In the genomic region with DNA sequence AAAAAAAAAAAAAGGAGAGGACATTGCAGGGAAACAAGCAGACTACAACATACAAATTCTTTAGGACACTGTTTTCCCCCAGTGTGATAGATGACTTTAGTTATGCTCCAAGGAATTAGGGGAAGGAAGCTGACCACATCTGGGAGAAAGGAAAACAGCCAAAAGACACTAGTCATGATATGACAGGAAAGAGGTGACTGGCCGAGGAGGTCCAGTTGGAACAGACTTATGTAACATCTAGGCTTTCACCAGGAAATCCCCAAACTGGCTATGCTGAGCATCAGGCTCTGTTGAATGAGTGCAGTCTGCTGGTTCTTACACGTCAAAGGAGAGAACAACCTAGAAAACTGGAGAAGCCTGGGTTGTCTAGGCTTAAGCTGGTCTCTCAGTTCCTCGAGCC, we compare ENCODE assay signal across 18 mouse cellular contexts.
DNase-seq lines count a peak whose midpoint lies in the region; ATAC-seq and TF ChIP-seq lines count a peak whose summit lies in the region.
"Had no signal": no experiment of that assay in that cellular context is flagged by ENCODE, and none has a peak within 500 bp of the region (broad histone marks: within the 10 kb centered on the region; RNA-seq: fewer than 3 reads in every experiment).

No protein-coding gene starts in this region.

- WGBS in heart, embryonic 11.5 days (ENCODE audit: insufficient replicate concordance): 68% methylated on average over 3 of the region's 3 CpGs
- 85% methylated on average over 3 of the region's 3 CpGs for WGBS in liver, adult 2 months
- WGBS in liver, embryonic 11.5 days: 67% methylated on average over 3 of the region's 3 CpGs
- WGBS in lung, postnatal 0 days: 50% methylated on average over 3 of the region's 3 CpGs

- no peak for TF ChIP-seq CTCF in liver, adult 2 months (IDR thresholded peaks at IDR 0.05; ENCODE audit: low read depth, low read length)
- TF ChIP-seq CTCF in lung, postnatal 0 days (IDR thresholded peaks at IDR 0.05): no peak

- TF ChIP-seq EP300 in lung, postnatal 0 days (IDR thresholded peaks at IDR 0.05): no peak

- H3K9ac ChIP-seq in heart, embryonic 11.5 days (ENCODE audit: low read depth, low read length): no peak overlapping the region
- H3K9ac ChIP-seq in liver, adult 2 months (ENCODE audit: low read depth, low read length): no peak overlapping the region
- H3K9ac ChIP-seq in liver, embryonic 11.5 days (ENCODE audit: low read depth, low read length): no peak overlapping the region
- no peak overlapping the region for H3K9ac ChIP-seq in lung, postnatal 0 days (replicated peaks; ENCODE audit: low read depth)
- H3K9ac ChIP-seq: heart, embryonic 15.5 days; limb, embryonic 15.5 days; liver, postnatal 0 days had no signal

- no peaks in the 10 kb centered on the region for H3K27me3 ChIP-seq in heart, embryonic 11.5 days (ENCODE audit: control insufficient read depth, insufficient read depth, low read length)
- H3K27me3 ChIP-seq in liver, adult 2 months (ENCODE audit: control insufficient read depth, insufficient read depth, low read length): no peaks in the 10 kb centered on the region
- no peaks in the 10 kb centered on the region for H3K27me3 ChIP-seq in liver, embryonic 11.5 days (replicated peaks; ENCODE audit: control insufficient read depth, insufficient read depth, low read length)
- H3K27me3 ChIP-seq in lung, postnatal 0 days (replicated peaks; ENCODE audit: insufficient read depth, low read length): no peaks in the 10 kb centered on the region
- H3K27me3 ChIP-seq: CH12.LX; heart, embryonic 15.5 days; limb, embryonic 15.5 days had no signal

- H3K27ac ChIP-seq in heart, embryonic 11.5 days (ENCODE audit: low read depth, low read length): no peak overlapping the region
- H3K27ac ChIP-seq in liver, adult 2 months (replicated peaks; ENCODE audit: insufficient read depth, low read depth, low read length): 0 out of 2 replicates have a peak overlapping the region, but pooled peaks have one; percentile 2
- H3K27ac ChIP-seq in liver, embryonic 11.5 days (ENCODE audit: low read depth, low read length): no peak overlapping the region
- H3K27ac ChIP-seq in lung, postnatal 0 days (ENCODE audit: low read length): no peak overlapping the region
- H3K27ac ChIP-seq: forebrain, embryonic 10.5 days; heart, embryonic 15.5 days; limb, embryonic 15.5 days had no signal

- no peak overlapping the region for H3K4me2 ChIP-seq in heart, embryonic 11.5 days
- no peak overlapping the region for H3K4me2 ChIP-seq in liver, embryonic 11.5 days
- no peak overlapping the region for H3K4me2 ChIP-seq in lung, postnatal 0 days (replicated peaks; ENCODE audit: low read depth, low read length)
- H3K4me2 ChIP-seq: heart, embryonic 15.5 days; limb, embryonic 15.5 days had no signal

- no peaks in the 10 kb centered on the region for H3K79me2 ChIP-seq in liver, adult 2 months (ENCODE audit: control insufficient read depth, insufficient read depth, low read length)

- no peak for TF ChIP-seq POLR2A in liver, adult 2 months (IDR thresholded peaks at IDR 0.05; ENCODE audit: extremely low read depth, insufficient read depth, low read length)

- H3K36me3 ChIP-seq in heart, embryonic 11.5 days (ENCODE audit: control insufficient read depth, insufficient read depth, low read length): no peaks in the 10 kb centered on the region
- H3K36me3 ChIP-seq in liver, adult 2 months (ENCODE audit: control insufficient read depth, insufficient read depth, low read length): no peaks in the 10 kb centered on the region
- no peaks in the 10 kb centered on the region for H3K36me3 ChIP-seq in liver, embryonic 11.5 days (ENCODE audit: control insufficient read depth, insufficient read depth, low read length)
- H3K36me3 ChIP-seq in lung, postnatal 0 days (ENCODE audit: insufficient read depth, low read length): no peaks in the 10 kb centered on the region
- H3K36me3 ChIP-seq: forebrain, embryonic 10.5 days; heart, embryonic 15.5 days; limb, embryonic 15.5 days had no signal

- ATAC-seq in heart, embryonic 11.5 days (replicated peaks; ENCODE audit: insufficient number of reproducible peaks, low FRiP score, low TSS enrichment): no peak
- no peak for ATAC-seq in liver, embryonic 11.5 days (replicated peaks; ENCODE audit: low FRiP score)
- ATAC-seq in lung, postnatal 0 days: peak; percentile 52
- ATAC-seq: hindbrain, embryonic 16.5 days; intestine, embryonic 16.5 days; liver, postnatal 0 days had no signal

- H3K9me3 ChIP-seq in heart, embryonic 11.5 days (replicated peaks; ENCODE audit: control insufficient read depth, low read length): no peaks in the 10 kb centered on the region
- H3K9me3 ChIP-seq in liver, embryonic 11.5 days (ENCODE audit: control insufficient read depth, low read length): no peaks in the 10 kb centered on the region
- no peaks in the 10 kb centered on the region for H3K9me3 ChIP-seq in lung, postnatal 0 days (ENCODE audit: low read length)
- H3K9me3 ChIP-seq: forebrain, embryonic 10.5 days; heart, embryonic 15.5 days; limb, embryonic 15.5 days had no signal

- H3K4me1 ChIP-seq in heart, embryonic 11.5 days (ENCODE audit: control insufficient read depth, insufficient read depth, low read length): no peaks in the 10 kb centered on the region
- H3K4me1 ChIP-seq in liver, adult 2 months (ENCODE audit: control insufficient read depth, insufficient read depth, low read length): no peaks in the 10 kb centered on the region
- H3K4me1 ChIP-seq in liver, embryonic 11.5 days (replicated peaks; ENCODE audit: control insufficient read depth, insufficient read depth, low read length): no peaks in the 10 kb centered on the region
- no peaks in the 10 kb centered on the region for H3K4me1 ChIP-seq in lung, postnatal 0 days (ENCODE audit: insufficient read depth, low read depth, low read length)
- H3K4me1 ChIP-seq: heart, embryonic 15.5 days; limb, embryonic 15.5 days had no signal

- H3K4me3 ChIP-seq in heart, embryonic 11.5 days (ENCODE audit: low read depth, low read length): no peak overlapping the region
- H3K4me3 ChIP-seq in liver, adult 2 months (ENCODE audit: insufficient read depth, low read depth, low read length): no peak overlapping the region
- no peak overlapping the region for H3K4me3 ChIP-seq in liver, embryonic 11.5 days (ENCODE audit: low read depth, low read length)
- no peak overlapping the region for H3K4me3 ChIP-seq in lung, postnatal 0 days (ENCODE audit: low read depth, low read length)
- H3K4me3 ChIP-seq: forebrain, embryonic 10.5 days; heart, embryonic 15.5 days; limb, embryonic 15.5 days had no signal

- DNase-seq in heart, adult 11 months: peak; percentile 86
- DNase-seq in liver, adult 2 months (ENCODE audit: extremely low read depth, low read depth, low spot score): peak; percentile 28
- DNase-seq in liver, embryonic 11.5 days (ENCODE audit: low spot score): no peak
- peak; percentile 73 for DNase-seq in lung, postnatal 0 days (ENCODE audit: low spot score)
- no peak for DNase-seq in layer of hippocampus, adult 9-11 months
- DNase-seq in gastrocnemius, postnatal 4 days (ENCODE audit: low spot score in 2 of 2): no peak
- DNase-seq: cerebellum, postnatal 10 days; liver, postnatal 0 days; right cerebral cortex, postnatal 25 days; thymus, adult 18-20 months; thymus, postnatal 4 days had no signal

Comparison
In these comparisons a context has a peak if more than half of its experiments do, and no peak if none do; other contexts are left out.
1. DNase-seq: peak in heart, adult 11 months (single experiment), liver, adult 2 months (single experiment) and lung, postnatal 0 days (single experiment); none in liver, embryonic 11.5 days (single experiment), layer of hippocampus, adult 9-11 months (single experiment) and gastrocnemius, postnatal 4 days (0 of 2).